Mouse (Mus musculus) MEL (cell line): ENCODE data around the gene Slc11a2. TPM values are rescaled to one million over a fixed set of nuclear protein-coding genes. Genes with fewer than 3 reads are reported as not detected.

Experiments
- DNase-seq: peaks from one replicate; pipeline ENCODE4 v3.0.0; 2011; ENCODE audit warnings: low read depth, low spot score
- H3K27ac ChIP-seq: 2 replicates; pipeline ENCODE4 v1.5.1; 2012; ENCODE audit warnings: low read depth, mild to moderate bottlenecking, control low read depth, low read length, moderate library complexity; ENCODE audit not compliant: control insufficient read depth
- H3K27me3 ChIP-seq, 2 experiments: fragments of 150-350 bp in 1 of 2; sonication (generic) in 1 of 2; 2 replicates each; pipeline ENCODE4 v1.6.1; 2012; ENCODE audit warnings: low read length in 2 of 2, mild to moderate bottlenecking in 2 of 2, improper control_type of control experiment in 1 of 2, moderate library complexity in 1 of 2; ENCODE audit not compliant: insufficient read depth in 2 of 2, control insufficient read depth in 1 of 2
- H3K36me3 ChIP-seq, 2 experiments: 2 replicates each; pipeline ENCODE4 v1.6.1; 2012 to 2014; ENCODE audit warnings: low read length in 2 of 2, improper control_type of control experiment in 1 of 2, inconsistent platforms in 1 of 2, mild to moderate bottlenecking in 1 of 2; ENCODE audit not compliant: insufficient read depth in 2 of 2, control insufficient read depth in 1 of 2
- H3K4me1 ChIP-seq, 2 experiments: fragments of 150-350 bp in 1 of 2; sonication (generic) in 1 of 2; 2 replicates each; pipeline ENCODE4 v1.6.1; 2012; ENCODE audit warnings: low read length in 2 of 2, improper control_type of control experiment in 1 of 2, mild to moderate bottlenecking in 1 of 2; ENCODE audit not compliant: insufficient read depth in 2 of 2, control insufficient read depth in 1 of 2
- H3K4me3 ChIP-seq, 2 experiments: fragments of 150-350 bp in 1 of 2; sonication (generic) in 1 of 2; 2 replicates each; pipeline ENCODE4 v1.5.1; 2012; ENCODE audit warnings: low read depth in 2 of 2, low read length in 2 of 2, mild to moderate bottlenecking in 2 of 2, moderate library complexity in 2 of 2, control low read depth in 1 of 2, improper control_type of control experiment in 1 of 2; ENCODE audit not compliant: control insufficient read depth in 1 of 2, insufficient read depth in 1 of 2
- H3K79me2 ChIP-seq: 2 replicates; pipeline ENCODE4 v1.6.1; 2012; ENCODE audit warnings: mild to moderate bottlenecking, low read length, moderate library complexity; ENCODE audit not compliant: control insufficient read depth, poor library complexity, insufficient read depth
- H3K9ac ChIP-seq: 2 replicates; pipeline ENCODE4 v1.6.1; 2012; ENCODE audit warnings: low read depth, mild to moderate bottlenecking, control low read depth, low read length, moderate library complexity; ENCODE audit not compliant: control insufficient read depth, poor library complexity, severe bottlenecking
- H3K9me3 ChIP-seq: fragments of 150-350 bp; sonication (generic); replicated peaks from 2 replicates; pipeline ENCODE4 v1.6.1; 2012; ENCODE audit warnings: mild to moderate bottlenecking, low read length, improper control_type of control experiment, moderate library complexity; ENCODE audit not compliant: insufficient read depth
- BHLHE40 ChIP-seq: IDR thresholded peaks from 2 replicates; pipeline ENCODE4 v1.6.1; 2012; ENCODE audit warnings: low read depth, mild to moderate bottlenecking, inconsistent platforms, low read length, improper control_type of control experiment, borderline replicate concordance
- CHD2 ChIP-seq: IDR thresholded peaks from 2 replicates; pipeline ENCODE4 v1.6.1; 2011; ENCODE audit warnings: low read length, improper control_type of control experiment
- CTCF ChIP-seq, 3 experiments: IDR thresholded peaks in 2 of 3; conservative IDR thresholded peaks in 1 of 3; 2 replicates each; pipeline ENCODE4 v1.5.1; 2011 to 2012; ENCODE audit warnings: low read length in 3 of 3, low read depth in 2 of 3, mild to moderate bottlenecking in 2 of 3, improper control_type of control experiment in 1 of 3, inconsistent platforms in 1 of 3, mixed read lengths in 1 of 3, moderate library complexity in 1 of 3; ENCODE audit not compliant: control insufficient read depth in 1 of 3, insufficient read depth in 1 of 3, poor library complexity in 1 of 3, severe bottlenecking in 1 of 3
- ELF1 ChIP-seq: IDR thresholded peaks from 2 replicates; pipeline ENCODE4 v1.6.1; 2014; ENCODE audit warnings: low read depth, mild to moderate bottlenecking, inconsistent platforms, low read length, improper control_type of control experiment, moderate library complexity
- EP300 ChIP-seq, 2 experiments: IDR thresholded peaks; 2 replicates each; pipeline ENCODE4 v1.6.1; 2011; ENCODE audit warnings: improper control_type of control experiment in 2 of 2, low read length in 2 of 2, low read depth in 1 of 2, mild to moderate bottlenecking in 1 of 2
- ETS1 ChIP-seq: IDR thresholded peaks from 2 replicates; pipeline ENCODE4 v1.6.1; 2012; ENCODE audit warnings: low read depth, mild to moderate bottlenecking, inconsistent platforms, low read length, improper control_type of control experiment, moderate library complexity
- GABPA ChIP-seq: IDR thresholded peaks from 2 replicates; pipeline ENCODE4 v1.6.1; 2012; ENCODE audit warnings: low read depth, mild to moderate bottlenecking, inconsistent platforms, low read length, improper control_type of control experiment, moderate library complexity
- JUND ChIP-seq: IDR thresholded peaks from 2 replicates; pipeline ENCODE4 v1.6.1; 2011; ENCODE audit warnings: low read depth, mild to moderate bottlenecking, improper control_type of control experiment, low read length
- KAT2A ChIP-seq: conservative IDR thresholded peaks from 2 replicates; pipeline ENCODE4 v1.6.1; 2012; ENCODE audit warnings: low read depth, low read length, improper control_type of control experiment, inconsistent platforms
- MAFK ChIP-seq: IDR thresholded peaks from 2 replicates; pipeline ENCODE4 v1.6.1; 2011; ENCODE audit warnings: low read depth, mild to moderate bottlenecking, low read length, improper control_type of control experiment, borderline replicate concordance
- MXI1 ChIP-seq: IDR thresholded peaks from 2 replicates; pipeline ENCODE4 v1.6.1; 2011; ENCODE audit warnings: mild to moderate bottlenecking, low read depth, low read length, improper control_type of control experiment
- MYB ChIP-seq: IDR thresholded peaks from 2 replicates; pipeline ENCODE4 v1.6.1; 2011; ENCODE audit warnings: mild to moderate bottlenecking, low read depth, low read length, improper control_type of control experiment
- MYC ChIP-seq: IDR thresholded peaks from 2 replicates; pipeline ENCODE4 v1.6.1; 2011; ENCODE audit warnings: low read depth, mild to moderate bottlenecking, low read length, improper control_type of control experiment, moderate library complexity
- NELFE ChIP-seq: IDR thresholded peaks from 2 replicates; pipeline ENCODE4 v1.6.1; 2011; ENCODE audit warnings: low read depth, low read length, improper control_type of control experiment
- NRF1 ChIP-seq: IDR thresholded peaks from 2 replicates; pipeline ENCODE4 v1.6.1; 2014; ENCODE audit warnings: low read depth, mild to moderate bottlenecking, inconsistent platforms, low read length, improper control_type of control experiment, moderate library complexity; ENCODE audit not compliant: poor library complexity, insufficient read depth, severe bottlenecking
- POLR2AphosphoS2 ChIP-seq: IDR thresholded peaks from 2 replicates; pipeline ENCODE4 v1.6.1; 2011; ENCODE audit warnings: low read length, improper control_type of control experiment
- RAD21 ChIP-seq: IDR thresholded peaks from 2 replicates; pipeline ENCODE4 v1.6.1; 2011; ENCODE audit warnings: mild to moderate bottlenecking, low read depth, low read length, improper control_type of control experiment
- RCOR1 ChIP-seq: IDR thresholded peaks from 2 replicates; pipeline ENCODE4 v1.6.1; 2012; ENCODE audit warnings: low read depth, mild to moderate bottlenecking, inconsistent platforms, low read length, improper control_type of control experiment
- SIN3A ChIP-seq: IDR thresholded peaks from 2 replicates; pipeline ENCODE4 v1.6.1; 2012; ENCODE audit warnings: low read length, improper control_type of control experiment, inconsistent platforms
- SMC3 ChIP-seq: IDR thresholded peaks from 2 replicates; pipeline ENCODE4 v1.6.1; 2011; ENCODE audit warnings: low read depth, low read length, improper control_type of control experiment
- TAL1 ChIP-seq: IDR thresholded peaks from 2 replicates; pipeline ENCODE4 v1.6.1; 2012; ENCODE audit warnings: mild to moderate bottlenecking, inconsistent platforms, low read length, moderate library complexity, mixed read lengths
- TBP ChIP-seq: IDR thresholded peaks from 2 replicates; pipeline ENCODE4 v1.8.0; 2011; ENCODE audit warnings: low read depth, low read length, improper control_type of control experiment
- TCF12 ChIP-seq: IDR thresholded peaks from 2 replicates; pipeline ENCODE4 v1.6.1; 2014; ENCODE audit warnings: low read depth, mild to moderate bottlenecking, inconsistent platforms, low read length, improper control_type of control experiment, moderate library complexity
- UBTF ChIP-seq: IDR thresholded peaks from 2 replicates; pipeline ENCODE4 v1.6.1; 2012; ENCODE audit warnings: low read depth, mild to moderate bottlenecking, inconsistent platforms, low read length, improper control_type of control experiment, moderate library complexity, borderline replicate concordance; ENCODE audit not compliant: insufficient read depth
- USF1 ChIP-seq: IDR thresholded peaks from 2 replicates; pipeline ENCODE4 v1.6.1; 2014; ENCODE audit warnings: low read depth, mild to moderate bottlenecking, inconsistent platforms, low read length, improper control_type of control experiment, moderate library complexity
- ZC3H11A ChIP-seq: IDR thresholded peaks from 2 replicates; pipeline ENCODE4 v1.6.1; 2012; ENCODE audit warnings: low read depth, mild to moderate bottlenecking, inconsistent platforms, low read length, improper control_type of control experiment
- ZKSCAN1 ChIP-seq: IDR thresholded peaks from 2 replicates; pipeline ENCODE4 v1.6.1; 2012; ENCODE audit warnings: low read depth, mild to moderate bottlenecking, inconsistent platforms, low read length, improper control_type of control experiment, moderate library complexity
- ZMIZ1 ChIP-seq: IDR thresholded peaks from 2 replicates; pipeline ENCODE4 v1.6.1; 2012; ENCODE audit warnings: low read depth, mild to moderate bottlenecking, inconsistent platforms, low read length, improper control_type of control experiment, moderate library complexity
- ZNF384 ChIP-seq: IDR thresholded peaks from 2 replicates; pipeline ENCODE4 v1.6.1; 2012; ENCODE audit warnings: low read depth, mild to moderate bottlenecking, inconsistent platforms, low read length, improper control_type of control experiment
- polyA plus RNA-seq, 2 experiments: library from polyadenylated mRNA; stranded (reverse) in 1 of 2; unstranded in 1 of 2; fragments of >175 nt in 1 of 2; fragments of >200 nt in 1 of 2; gene quantifications; 2 replicates each; pipeline versions ENCODE4 v1.2.1 to v1.2.4; 2012; ENCODE audit warnings: low replicate concordance in 2 of 2, low read depth in 1 of 2; ENCODE audit not compliant: insufficient read length in 2 of 2, insufficient read depth in 1 of 2, missing spikeins in 1 of 2
- total RNA-seq: library from RNA; depleted of rRNA; stranded (reverse); fragments of 300-350 nt; gene quantifications from 2 replicates; pipeline ENCODE4 v1.2.3, GENCODE M21; 2012

Slc11a2 gene
- total and polyA plus RNA-seq, 3 experiments: 69.0 to 112 TPM; not detected in 1

DNA sequence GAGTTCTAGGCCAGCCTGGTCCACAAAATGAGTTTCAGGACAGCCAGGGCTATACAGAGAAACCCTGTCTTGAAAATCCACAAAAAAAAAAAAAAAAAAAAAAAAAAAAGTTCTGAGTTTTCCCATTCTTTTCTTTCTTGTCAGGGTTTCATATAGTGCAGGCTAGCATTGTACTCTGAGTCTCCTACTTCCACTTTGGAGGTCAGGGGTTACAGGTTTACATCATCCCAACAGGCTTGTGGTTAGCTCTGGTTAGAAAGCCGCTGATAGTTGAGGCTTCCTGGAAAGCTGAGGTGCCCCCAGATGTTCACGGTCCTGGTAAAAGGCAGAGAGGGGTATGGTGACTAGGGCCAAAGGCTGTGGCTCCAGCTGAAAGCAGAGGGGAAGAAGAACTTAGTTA lies 22.0 kb upstream of the Slc11a2 start:
- Histone ChIP-seq H3K9me3 (no peaks in the 10 kb centered on the region), H3K27ac (no peak overlapping the region), H3K4me3 (no peak overlapping the region), H3K36me3 (peaks cover 0 to 7% of the 10 kb centered on the region in 2 experiments; a peak in 2 of 4 replicates), H3K4me1 (peaks cover 3 to 8% of the 10 kb centered on the region in 2 experiments; a peak in 2 of 4 replicates), H3K9ac (no peak overlapping the region), H3K79me2 (no peaks in the 10 kb centered on the region)
- peak; percentile 59 for DNase-seq
- TF ChIP-seq EP300 (IDR thresholded peaks at IDR 0.05; ENCODE audit: low read depth in 1 of 2, low read length in 2 of 2) (peak in 1 of 2 experiments; percentile 23; a peak in 1 of 4 replicates), NELFE (no peak), ZNF384 (peak; percentile 57), ETS1 (peak; percentile 69; the same call in 1 of the 2 replicates), RCOR1 (peak; percentile 56)
- TF ChIP-seq, all 39 proteins: peak for 4
- H3K27me3 ChIP-seq: no peaks in the 10 kb centered on the region; a peak in 1 of 4 replicates

DNA sequence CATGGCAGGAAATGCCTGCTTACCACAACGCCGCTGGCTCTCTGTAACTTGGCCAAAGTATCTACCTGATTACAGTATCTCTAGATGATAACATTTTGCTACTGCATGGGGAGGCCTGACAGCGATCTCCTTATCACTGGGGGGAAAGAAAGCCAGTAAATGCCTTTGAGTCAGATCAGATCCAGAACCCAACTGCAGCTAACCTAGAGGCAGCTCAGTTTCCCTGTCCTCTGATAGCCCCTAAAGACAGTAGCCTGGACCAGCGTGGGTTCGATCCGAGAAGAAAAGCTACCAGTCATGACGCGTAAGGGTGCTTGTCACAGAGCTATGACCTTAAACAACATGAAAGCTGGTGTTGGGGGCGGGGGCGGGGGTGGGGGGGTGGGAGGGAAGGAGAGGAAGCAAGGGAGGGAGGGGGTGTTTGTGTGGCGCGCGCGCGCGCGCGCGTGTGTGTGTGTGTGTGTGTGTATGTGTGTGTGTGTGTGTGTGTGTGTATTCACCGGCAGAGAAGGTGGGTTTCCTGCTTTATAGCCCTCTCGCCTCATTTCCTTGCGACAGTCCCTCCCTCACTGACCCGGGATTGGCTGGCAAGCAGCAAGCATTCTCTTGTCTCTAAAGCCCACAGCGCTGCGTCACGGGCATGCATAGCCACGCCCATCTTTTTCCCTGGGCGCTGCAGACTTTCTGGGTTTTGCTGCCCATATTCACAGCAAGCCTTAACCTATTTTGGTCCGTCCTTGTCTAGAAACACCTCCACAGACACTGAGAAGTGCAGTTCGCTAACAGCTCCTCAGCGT lies 18.5 kb upstream of the Slc11a2 start:
- Histone ChIP-seq H3K79me2 (no peaks in the 10 kb centered on the region), H3K27ac (peak overlapping the region; percentile 79), H3K9ac (peak overlapping the region; percentile 74), H3K4me3 (peak overlapping the region; percentile 67 to 78), H3K36me3 (peaks cover 0 to 7% of the 10 kb centered on the region in 2 experiments; a peak in 2 of 4 replicates), H3K27me3 (no peaks in the 10 kb centered on the region), H3K9me3 (no peaks in the 10 kb centered on the region), H3K4me1 (peaks cover 3 to 13% of the 10 kb centered on the region in 2 experiments; a peak in 3 of 4 replicates)
- peak; percentile 99 for DNase-seq
- TF ChIP-seq GABPA (no peak), MAFK (no peak; the same call in 1 of the 2 replicates), NELFE (peak; percentile 45; the same call in 1 of the 2 replicates), CTCF (IDR thresholded peaks at IDR 0.05 in 2 of 3, conservative IDR thresholded peaks at IDR 0.05 in 1 of 3; ENCODE audit: control insufficient read depth in 1 of 3, insufficient read depth in 1 of 3, low read depth in 2 of 3, low read length in 3 of 3, poor library complexity in 1 of 3, severe bottlenecking in 1 of 3) (no peak), SIN3A (peak; percentile 73), MYB (peak; percentile 47; the same call in 1 of the 2 replicates), JUND (no peak), ETS1 (peak; percentile 86), TAL1 (no peak), CHD2 (no peak), POLR2AphosphoS2 (no peak; the same call in 1 of the 2 replicates), ELF1 (peak; percentile 80), MXI1 (peak; percentile 66), TCF12 (peak; percentile 81), KAT2A (no peak), BHLHE40 (peak; percentile 36; the same call in 1 of the 2 replicates), ZNF384 (no peak; the same call in 1 of the 2 replicates), RAD21 (no peak), TBP (peak; percentile 91), SMC3 (no peak), ZKSCAN1 (no peak), ZC3H11A (no peak), USF1 (peak; percentile 41), ZMIZ1 (no peak; the same call in 1 of the 2 replicates), MYC (0 out of 2 replicates have a peak, but pooled peaks have one; percentile 64), NRF1 (peak; percentile 50; the same call in 1 of the 2 replicates), UBTF (no peak)
